Mouse (Mus musculus) heart, postnatal 0 days (tissue): Measurements from ENCODE around the gene Dcaf8. TPM values are rescaled to one million over a fixed set of nuclear protein-coding genes. Genes with fewer than 3 reads are reported as not detected.

ENCODE experiments used
- ATAC-seq: fragments of 200-750 bp; cut with Nextera tagmentation; 2 replicates; pipeline ENCODE4 v1.8.0; 2017; ENCODE audit warnings: low read depth, moderate number of reproducible peaks, moderate library complexity; ENCODE audit not compliant: insufficient read depth
- DNase-seq: peaks from one replicate; pipeline ENCODE4 v3.0.0-alpha.2; 2016; ENCODE audit warnings: low spot score
- H3K27ac ChIP-seq: fragments of 300-500 bp; sonication (generic); 2 replicates; pipeline ENCODE4 v1.5.1; 2014; ENCODE audit warnings: low read depth, mild to moderate bottlenecking
- H3K27me3 ChIP-seq: fragments of 300-500 bp; sonication (generic); 2 replicates; pipeline ENCODE4 v1.6.1; 2014; ENCODE audit warnings: low read length, mixed read lengths; ENCODE audit not compliant: control insufficient read depth, insufficient read depth
- H3K36me3 ChIP-seq: fragments of 300-500 bp; sonication (generic); replicated peaks from 2 replicates; pipeline ENCODE4 v1.6.1; 2014; ENCODE audit warnings: low read length, mixed read lengths; ENCODE audit not compliant: control insufficient read depth, insufficient read depth
- H3K4me1 ChIP-seq: fragments of 300-500 bp; sonication (generic); 2 replicates; pipeline ENCODE4 v1.6.1; 2014; ENCODE audit warnings: antibody characterized with exemption; ENCODE audit not compliant: control insufficient read depth, insufficient read depth
- H3K4me2 ChIP-seq: fragments of 300-500 bp; sonication (generic); 2 replicates; pipeline ENCODE4 v1.6.1; 2014; ENCODE audit warnings: low read depth, mild to moderate bottlenecking, low read length, moderate library complexity
- H3K4me3 ChIP-seq: fragments of 300-500 bp; sonication (generic); 2 replicates; pipeline ENCODE4 v1.5.1; 2014; ENCODE audit warnings: low read depth, low read length
- H3K9ac ChIP-seq: fragments of 300-500 bp; sonication (generic); replicated peaks from 2 replicates; pipeline ENCODE4 v1.6.1; 2014; ENCODE audit warnings: low read depth, low read length, mixed read lengths
- H3K9me3 ChIP-seq: fragments of 300-500 bp; sonication (generic); replicated peaks from 2 replicates; pipeline ENCODE4 v1.6.1; 2016; ENCODE audit warnings: low read length; ENCODE audit not compliant: control insufficient read depth
- CTCF ChIP-seq: IDR thresholded peaks from 2 replicates; pipeline ENCODE4 v1.5.1; 2016; ENCODE audit warnings: antibody characterized with exemption, control low read depth, low read depth
- EP300 ChIP-seq: IDR thresholded peaks from 2 replicates; pipeline ENCODE4 v1.6.1; 2016; ENCODE audit warnings: antibody characterized with exemption, low read depth
- WGBS: fragments of 180-500 bp; shearing (Covaris S2); extraction: QIAGEN DNeasy Blood & Tissue Kit; methylation state at CpG from one replicate; pipeline ENCODE4 v1.1.7; 2014; 5-methylcytosine and 5-hydroxymethylcytosine counted together
- polyA plus RNA-seq: library from polyadenylated mRNA; unstranded; fragments of >200 nt; fragmentation: Nextera tagmentation; extraction: Ambion mirVana; gene quantifications from 2 replicates; pipeline ENCODE4 v1.2.1, GENCODE M21; 2015
- total RNA-seq: library from RNA; depleted of rRNA; stranded (reverse); fragments of >200 nt; gene quantifications from 2 replicates; pipeline ENCODE4 v1.2.3, GENCODE M21; 2014; ENCODE audit warnings: low replicate concordance

The Dcaf8 gene
- total and polyA plus RNA-seq, 2 experiments from 2014 or later = 116 to 129 TPM

- Histone ChIP-seq H3K9ac (no peak overlapping the region), H3K27ac (peak overlapping the region; percentile 52; the same call in 1 of the 2 replicates), H3K36me3 (no peaks in the 10 kb centered on the region), H3K4me3 (no peak overlapping the region), H3K4me1 (peaks cover 27% of the 10 kb centered on the region), H3K4me2 (no peak overlapping the region), H3K27me3 (no peaks in the 10 kb centered on the region), H3K9me3 (no peaks in the 10 kb centered on the region)
- DNase-seq = no peak
- TF ChIP-seq EP300 (no peak), CTCF (no peak)
- WGBS = 42% methylated on average over 5 of the region's 5 CpGs
- ATAC-seq = no peak
Observed at GRCm38 (mm10) chr1:172212776-172213175, 64.9 kb downstream of the Dcaf8 start.

DNA sequence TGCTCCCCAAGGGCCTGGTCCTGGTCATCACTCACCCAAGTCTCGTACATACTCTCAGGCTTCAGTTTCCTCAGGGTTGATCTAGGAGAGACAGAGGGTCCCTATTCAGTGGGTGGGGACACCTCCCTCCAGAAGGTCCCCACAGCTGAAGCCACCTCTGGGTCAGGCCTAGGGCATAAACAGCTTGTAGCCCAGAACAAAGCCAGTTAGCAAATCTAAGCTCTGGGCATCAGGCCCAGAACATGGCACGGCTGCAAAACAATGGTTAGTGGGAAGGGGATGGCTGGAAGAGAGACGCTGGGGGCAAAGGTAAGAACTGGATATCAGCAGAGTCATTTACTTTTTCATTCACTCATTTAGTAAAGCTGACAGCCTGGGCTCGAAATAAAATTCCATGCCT is 65.9 kb downstream of the Dcaf8 start:
- H3K4me1 ChIP-seq = peaks cover 35% of the 10 kb centered on the region
- no peak overlapping the region for H3K4me3 ChIP-seq
- ATAC-seq (no peak), DNase-seq (no peak)
- no peaks in the 10 kb centered on the region for H3K9me3 ChIP-seq
- H3K9ac ChIP-seq = no peak overlapping the region
- no peak overlapping the region for H3K4me2 ChIP-seq
- no peaks in the 10 kb centered on the region for H3K36me3 ChIP-seq
- peak overlapping the region; percentile 52 for H3K27ac ChIP-seq
- WGBS = 57% methylated on average over 4 of the region's 4 CpGs
- no peaks in the 10 kb centered on the region for H3K27me3 ChIP-seq
- TF ChIP-seq CTCF = no peak
- TF ChIP-seq EP300 = no peak

DNA sequence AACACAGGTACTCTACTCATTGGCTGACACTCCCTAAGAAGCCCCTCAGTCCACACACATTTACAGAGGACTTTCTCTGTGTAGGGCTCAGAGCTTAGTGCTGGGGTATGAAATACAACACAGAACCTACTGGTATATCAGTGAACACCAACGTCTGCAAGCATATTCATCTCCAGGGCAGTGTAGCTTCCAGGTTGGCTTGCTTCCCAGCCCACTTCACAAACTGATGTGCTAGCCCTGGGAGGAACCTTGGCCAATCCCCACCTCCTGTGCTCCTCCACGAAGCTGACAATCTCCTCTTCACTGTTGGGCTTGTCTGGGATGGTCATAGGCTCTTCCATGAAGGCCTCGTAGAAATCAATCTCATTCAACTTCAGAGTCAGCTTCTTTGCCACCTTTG is 66.9 kb downstream of the Dcaf8 start:
- H3K4me3 ChIP-seq = no peak overlapping the region
- DNase-seq (peak; percentile 88), ATAC-seq (peak; percentile 55)
- H3K4me1 ChIP-seq = peaks cover 45% of the 10 kb centered on the region
- no peak overlapping the region for H3K4me2 ChIP-seq
- H3K36me3 ChIP-seq = no peaks in the 10 kb centered on the region
- H3K27ac ChIP-seq = peak overlapping the region; percentile 52
- no peaks in the 10 kb centered on the region for H3K9me3 ChIP-seq
- no peaks in the 10 kb centered on the region for H3K27me3 ChIP-seq
- TF ChIP-seq CTCF = no peak
- no peak overlapping the region for H3K9ac ChIP-seq
- WGBS = 13% methylated on average over 3 of the region's 3 CpGs

DNA sequence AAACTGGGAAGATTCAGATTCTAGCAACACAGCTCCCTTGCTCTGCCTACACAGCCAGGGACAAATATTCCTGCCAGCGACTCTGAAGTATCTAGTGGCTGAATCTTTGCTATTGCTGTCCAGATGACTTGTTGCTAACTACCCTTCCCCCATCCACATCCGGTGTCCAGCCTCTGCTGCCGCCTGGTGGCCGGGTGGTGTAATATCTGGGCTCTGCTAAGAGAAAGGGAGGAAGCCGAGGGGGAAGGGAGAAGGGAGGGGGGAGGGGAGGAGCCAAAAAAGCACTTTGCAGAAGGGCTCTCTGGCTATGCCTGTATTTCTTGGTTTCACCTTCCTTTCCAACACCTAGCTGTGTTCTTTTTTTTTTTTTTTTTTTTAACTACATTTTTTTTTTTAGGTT is 69.3 kb downstream of the Dcaf8 start:
- Histone ChIP-seq H3K27me3 (no peaks in the 10 kb centered on the region), H3K9ac (peak overlapping the region; percentile 33; the same call in 1 of the 2 replicates), H3K4me3 (no peak overlapping the region), H3K9me3 (no peaks in the 10 kb centered on the region), H3K4me1 (peaks cover 67% of the 10 kb centered on the region), H3K36me3 (no peaks in the 10 kb centered on the region), H3K27ac (peak overlapping the region; percentile 82), H3K4me2 (peak overlapping the region; percentile 51)
- ATAC-seq (peak; percentile 66), DNase-seq (peak; percentile 96)
- TF ChIP-seq CTCF = peak; percentile 99
- peak; percentile 92 for TF ChIP-seq EP300
- 0% methylated on average over 5 of the region's 5 CpGs for WGBS

GRCm38 (mm10) chr1:172218164-172218910 is 70.5 kb downstream of the Dcaf8 start:
- H3K4me3 ChIP-seq = no peak overlapping the region
- 40% methylated on average over 15 of the region's 15 CpGs for WGBS
- peaks cover 65% of the 10 kb centered on the region for H3K4me1 ChIP-seq
- H3K27me3 ChIP-seq = no peaks in the 10 kb centered on the region
- DNase-seq (no peak), ATAC-seq (no peak)
- no peak for TF ChIP-seq CTCF
- no peak for TF ChIP-seq EP300
- H3K9me3 ChIP-seq = no peaks in the 10 kb centered on the region
- H3K36me3 ChIP-seq = no peaks in the 10 kb centered on the region
- H3K27ac ChIP-seq = peak overlapping the region; percentile 85
- H3K4me2 ChIP-seq = peak overlapping the region; percentile 1; the same call in 1 of the 2 replicates
- no peak overlapping the region for H3K9ac ChIP-seq
